ENCODE assay signal across 8 mouse cellular contexts in genomic region chr15:26015979-26016665, GRCm38 (mm10). TPM values are rescaled to one million over a fixed set of nuclear protein-coding genes. Genes with fewer than 3 reads are reported as not detected.
A peak's percentile ranks its signal among the peaks of the same experiment; 100 is the strongest.
DNase-seq lines count a peak whose midpoint lies in the region; ATAC-seq and TF ChIP-seq lines count a peak whose summit lies in the region.

No protein-coding gene starts in this region.

- H3K9me3 ChIP-seq in kidney, embryonic 15.5 days (replicated peaks) = no peaks in the 10 kb centered on the region

- H3K4me1 ChIP-seq in kidney, embryonic 15.5 days = peaks cover 12% of the 10 kb centered on the region

- 9% methylated on average over 14 of the region's 14 CpGs for WGBS in kidney, embryonic 15.5 days

- peak; percentile 36 for DNase-seq in adrenal gland, postnatal 10 days
- peak; percentile 85 for DNase-seq in embryo, embryonic 11 days
- DNase-seq in cerebellum, postnatal 4 days (ENCODE audit: low spot score in 2 of 2) = no peak
- DNase-seq in cerebellum, postnatal 36 days = no peak
- no peak for DNase-seq in cerebellum, adult 11 months
- DNase-seq in layer of hippocampus, adult 2 months (ENCODE audit: low spot score in 2 of 2) = no peak

- TF ChIP-seq POLR2A in myocyte (IDR thresholded peaks at IDR 0.05; ENCODE audit: insufficient read length, low read depth) = no peak

- no peak overlapping the region for H3K4me3 ChIP-seq in kidney, embryonic 15.5 days (replicated peaks)
- H3K4me3 ChIP-seq in myocyte = no peak overlapping the region
- H3K4me3 ChIP-seq in layer of hippocampus, adult 2 months = no peak overlapping the region

- H3K36me3 ChIP-seq in kidney, embryonic 15.5 days = no peaks in the 10 kb centered on the region
- no peaks in the 10 kb centered on the region for H3K36me3 ChIP-seq in myocyte (ENCODE audit: control insufficient read depth, insufficient read depth)

- no peak overlapping the region for H3ac ChIP-seq in myocyte (ENCODE audit: control insufficient read depth, insufficient read length)

- 0 out of 2 replicates have a peak, but pooled peaks cover 3% of the 10 kb centered on the region for H3K27me3 ChIP-seq in kidney, embryonic 15.5 days
- H3K27me3 ChIP-seq in myocyte (ENCODE audit: control insufficient read depth, insufficient read depth, insufficient read length) = no peaks in the 10 kb centered on the region

- no peak overlapping the region for H3K27ac ChIP-seq in kidney, embryonic 15.5 days
- H3K27ac ChIP-seq in layer of hippocampus, adult 2 months = no peak overlapping the region

- H3K9ac ChIP-seq in kidney, embryonic 15.5 days = no peak overlapping the region

- ATAC-seq in kidney, embryonic 15.5 days (replicated peaks; ENCODE audit: low FRiP score) = peak; percentile 78

- no peaks in the 10 kb centered on the region for H3K79me2 ChIP-seq in myocyte (ENCODE audit: control insufficient read depth, insufficient read depth)

- TF ChIP-seq CTCF in layer of hippocampus, adult 2 months (conservative IDR thresholded peaks at IDR 0.05) = no peak

- peak overlapping the region; percentile 21; the same call in 1 of the 2 replicates for H3K4me2 ChIP-seq in kidney, embryonic 15.5 days
- H3K4me2 ChIP-seq in myocyte (ENCODE audit: low read depth) = peak overlapping the region; percentile 61

TF ChIP-seq in myocyte, 11 proteins besides CTCF, POLR2A, EP300 and RAD21:
- TF ChIP-seq REST (IDR thresholded peaks at IDR 0.05; ENCODE audit: insufficient read depth, insufficient read length) = no peak
- peak; percentile 44 to 93 (median 77) for TF ChIP-seq MYOG (IDR thresholded peaks at IDR 0.05; ENCODE audit: control insufficient read depth in 1 of 3, insufficient read depth in 1 of 3, insufficient read length in 2 of 3, low read depth in 2 of 3)
- no peak for TF ChIP-seq USF1 (IDR thresholded peaks at IDR 0.05; ENCODE audit: low read depth)
- peak; percentile 46 for TF ChIP-seq TCF3 (IDR thresholded peaks at IDR 0.05; ENCODE audit: insufficient read length, low read depth)
- 0 out of 2 replicates have a peak, but pooled peaks have one; percentile 25 for TF ChIP-seq CEBPB (IDR thresholded peaks at IDR 0.05; ENCODE audit: insufficient read depth, poor library complexity, severe bottlenecking)
- TF ChIP-seq MAX (IDR thresholded peaks at IDR 0.05; ENCODE audit: low read depth) = peak; percentile 44
- peak; percentile 83 for TF ChIP-seq TCF12 (IDR thresholded peaks at IDR 0.05; ENCODE audit: insufficient read depth, poor library complexity, severe bottlenecking)
- TF ChIP-seq MYOD1 (IDR thresholded peaks at IDR 0.05; ENCODE audit: control insufficient read depth in 1 of 3, insufficient read length in 2 of 3, low read depth in 2 of 3) = peak in 2 of 3 experiments; percentile 96 to 97

RNA-seq across cellular contexts. Expression of gene Zfp622, which starts 32.0 kb away (rescaled TPM):
- total RNA-seq in adrenal gland, postnatal 10 days (2021) = 10 to 100 TPM; 33.0 to 34.1 TPM
- polyA plus RNA-seq in kidney, embryonic 15.5 days (2015; fragmentation: Nextera tagmentation; extraction: Ambion mirVana) = 28.6 and 32.8 TPM in 2 replicates
- polyA plus RNA-seq in myocyte (2012; fragmentation: generic; extraction: Trizol) = 102 TPM
- 10 to 100 TPM; 44.5 to 45.4 TPM for total RNA-seq in layer of hippocampus, adult 2 months (2021)

Comparison
In these comparisons a context has a peak if more than half of its experiments do, and no peak if none do; other contexts are left out.
1. DNase-seq: peak in adrenal gland, postnatal 10 days (single experiment) and embryo, embryonic 11 days (single experiment); none in cerebellum, postnatal 4 days (0 of 2), cerebellum, postnatal 36 days (0 of 2), cerebellum, adult 11 months (single experiment) and layer of hippocampus, adult 2 months (0 of 2).